Mouse (Mus musculus) left cerebral cortex, postnatal 4 days (tissue): ENCODE measurements around the gene Mroh2a. TPM values are rescaled to one million over a fixed set of nuclear protein-coding genes. Genes with fewer than 3 reads are reported as not detected.
"Not testable (repeated sequence)": the region's sequence is repeated elsewhere in the genome, so short reads cannot be mapped to it uniquely, and the experiment has no call there.

ENCODE experiments used
- DNase-seq: peaks from one replicate; pipeline ENCODE4 v3.0.0-alpha.2; 2022
- intact Hi-C: fragments of 180-260 bp; cut with DNase I; formaldehyde crosslinking; loops from one replicate; pipeline ENCODE4 v1.15.1; 2025
- total RNA-seq, 2 experiments: library from RNA; stranded (reverse); gene quantifications; 2 replicates each; pipeline ENCODE4 v1.2.3; 2021

Mroh2a gene
- total RNA-seq, 2 experiments from 2014 or later, result 0.04 to 0.20 TPM

DNA sequence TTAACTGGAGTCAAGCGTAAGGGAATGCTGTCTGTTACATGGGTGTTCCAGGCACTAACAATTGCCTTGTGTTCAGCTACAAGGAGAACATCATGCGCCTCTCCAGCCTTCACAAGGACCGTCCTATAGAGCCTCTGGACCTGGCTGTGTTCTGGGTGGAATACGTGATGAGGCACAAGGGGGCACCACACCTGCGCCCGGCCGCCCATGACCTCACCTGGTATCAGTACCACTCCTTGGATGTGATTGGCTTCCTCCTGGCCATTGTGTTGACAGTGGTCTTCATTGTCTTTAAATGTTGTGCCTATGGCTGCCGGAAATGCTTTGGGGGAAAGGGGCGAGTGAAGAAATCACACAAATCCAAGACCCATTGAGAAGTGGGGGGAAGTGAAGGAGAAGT lies 8.7 kb upstream of the Mroh2a start:
- no peak for DNase-seq
- intact Hi-C loops, result no loop called here

DNA sequence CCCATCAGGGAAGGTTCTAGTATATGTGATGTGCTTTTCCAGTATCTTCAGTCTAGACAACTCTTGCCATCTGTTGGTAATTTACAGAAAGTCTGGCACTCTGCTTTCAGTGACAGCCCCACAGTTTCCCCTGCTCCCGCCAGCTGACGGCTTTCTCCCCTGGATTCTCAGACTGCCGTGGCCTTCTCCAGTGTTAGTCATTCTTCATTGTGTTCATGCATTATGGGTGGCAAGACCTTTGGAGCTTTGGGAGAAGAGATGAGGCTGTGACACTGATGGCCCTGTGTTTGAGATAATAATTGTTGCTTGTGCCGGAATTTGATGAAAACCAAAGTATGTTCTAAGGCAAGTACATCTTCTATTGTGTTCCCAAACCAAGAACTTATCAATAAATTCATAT lies 8.2 kb upstream of the Mroh2a start:
- DNase-seq, result no peak
- intact Hi-C loops, result no loop called here

DNA sequence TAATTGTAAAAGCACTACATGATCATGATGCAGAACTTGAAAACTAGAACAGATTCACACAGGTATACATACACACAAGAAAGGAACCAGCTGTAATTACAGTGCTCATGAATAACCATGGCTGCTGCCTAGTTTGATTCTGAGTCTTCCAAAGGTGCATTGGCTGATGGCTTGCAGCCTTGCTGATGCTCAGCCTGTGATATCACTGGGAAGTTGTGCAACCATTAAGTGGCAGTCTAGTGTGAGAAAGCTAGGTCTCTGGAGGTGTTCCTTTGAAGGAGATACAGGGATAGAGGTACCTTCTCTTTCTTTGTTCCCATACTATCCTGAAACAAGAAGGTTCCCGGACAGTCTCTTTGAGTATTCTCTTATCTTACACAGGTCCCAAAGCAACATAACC lies 7.7 kb upstream of the Mroh2a start:
- intact Hi-C loops, result no loop called here

DNA sequence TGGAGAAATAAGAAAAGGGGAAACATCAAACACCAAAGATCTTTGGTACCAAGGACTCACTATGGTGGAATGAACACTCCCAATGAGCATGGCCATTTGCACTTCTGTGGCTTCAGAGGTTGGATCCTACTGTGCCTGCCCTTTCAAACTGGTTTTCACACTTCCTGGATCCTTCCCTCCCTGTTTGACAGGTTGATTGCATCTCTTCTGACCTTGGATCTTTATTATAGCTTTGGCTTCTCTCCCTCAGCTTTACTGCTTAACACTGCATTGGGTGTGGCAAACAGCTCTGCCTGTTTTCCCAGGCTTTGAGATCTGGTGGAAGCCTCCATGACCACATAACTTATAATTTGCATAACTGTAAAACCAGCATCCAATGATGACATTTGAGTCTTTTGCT lies 6.5 kb upstream of the Mroh2a start:
- intact Hi-C loops, result no loop called here

More for the DNA sequence above, 7.7 kb upstream of the Mroh2a start:
- DNase-seq, result no peak

GRCm38 (mm10) chr1:88222216-88222615 lies 4.6 kb upstream of the Mroh2a start:
- intact Hi-C loops, result no loop called here
- DNase-seq, result no peak

More for the DNA sequence above, 6.5 kb upstream of the Mroh2a start:
- no peak for DNase-seq

- DNase-seq, intact Hi-C loops: not testable (repeated sequence)
Measured at GRCm38 (mm10) chr1:88223011-88223515, 3.7 kb upstream of the Mroh2a start.

- intact Hi-C loops, result no loop called here
- no peak for DNase-seq
Measured at GRCm38 (mm10) chr1:88223591-88223990, 3.2 kb upstream of the Mroh2a start.

DNA sequence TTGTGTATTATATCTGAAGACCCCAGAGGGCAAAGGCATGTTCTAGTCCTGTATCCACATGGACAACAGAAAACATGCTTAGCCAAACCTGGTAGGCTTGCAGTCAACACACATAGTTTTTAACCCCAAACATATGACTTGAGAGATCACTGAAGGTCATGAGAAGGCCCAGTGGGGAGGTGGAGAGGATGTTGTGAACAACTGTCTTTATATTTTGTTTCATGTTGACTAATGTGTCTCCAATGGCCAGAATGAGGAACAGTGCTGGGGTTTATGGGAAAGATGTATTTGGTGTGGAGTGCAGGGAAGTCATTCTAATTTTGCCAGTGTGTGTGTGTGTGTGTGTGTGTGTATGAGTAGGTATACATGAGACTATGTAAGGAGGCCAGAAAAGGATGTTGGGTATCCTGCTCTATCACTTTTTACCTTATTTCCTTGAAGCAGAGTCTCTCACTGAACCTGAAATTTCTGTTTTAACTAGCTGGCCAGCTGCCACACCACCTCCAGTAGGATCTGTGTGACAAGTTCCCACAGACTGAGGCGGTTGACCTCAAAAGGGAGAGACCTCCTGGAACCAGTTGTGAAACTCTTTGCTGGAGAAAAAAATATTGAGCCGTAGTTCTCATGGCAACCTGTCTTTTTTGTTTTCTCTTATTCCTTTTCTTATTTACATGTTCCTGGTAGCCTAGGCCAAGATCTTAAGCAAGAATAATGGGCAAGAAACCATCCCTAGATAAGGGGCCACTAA lies 2.6 kb upstream of the Mroh2a start:
- no peak for DNase-seq
- intact Hi-C loops, result no loop called here

- intact Hi-C loops, DNase-seq: not testable (repeated sequence)
Measured at GRCm38 (mm10) chr1:88225301-88225700, 1.5 kb upstream of the Mroh2a start.

DNA sequence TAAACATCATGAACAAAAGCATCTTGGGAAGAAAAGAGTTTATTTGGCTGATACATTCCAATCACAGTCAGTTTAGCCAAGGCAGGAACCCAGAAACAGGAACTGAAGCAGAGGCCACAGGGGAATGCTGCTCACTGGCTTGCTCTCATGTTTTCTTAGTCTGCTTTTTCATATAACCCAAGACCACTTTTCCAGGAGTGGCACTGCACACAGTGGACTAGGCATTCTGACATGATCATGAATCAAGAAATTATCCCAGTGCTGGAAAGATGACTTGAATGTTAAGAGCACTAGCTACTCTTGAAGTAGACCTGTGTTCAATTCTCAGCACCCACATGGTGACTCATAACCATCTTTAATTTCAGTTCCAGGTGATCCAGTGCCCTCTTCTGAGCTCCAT lies 1.0 kb upstream of the Mroh2a start:
- intact Hi-C loops, result no loop called here
- DNase-seq, result no peak

DNA sequence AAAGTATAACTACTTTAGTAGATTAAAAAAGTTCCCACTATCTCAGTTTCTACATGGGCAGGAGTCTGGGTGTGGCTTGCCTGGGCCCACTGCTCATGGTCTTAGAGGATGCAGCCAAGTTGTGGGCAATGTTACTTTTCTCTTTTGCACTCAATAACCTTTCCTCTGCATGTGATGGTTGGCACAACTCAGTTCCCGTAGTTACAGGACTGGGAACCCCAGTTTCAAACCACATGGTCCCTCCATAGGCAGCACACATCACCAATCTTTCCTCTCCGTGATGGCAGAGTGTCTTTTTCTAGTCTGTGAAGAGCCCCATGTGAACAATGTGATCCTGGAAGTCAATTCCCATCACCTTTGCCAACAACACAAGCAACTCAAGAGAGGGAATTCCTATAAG lies 696 bp downstream of the Mroh2a start:
- no peak for DNase-seq
- intact Hi-C loops, result no loop called here

GRCm38 (mm10) chr1:88228121-88228520 lies 1.3 kb downstream of the Mroh2a start:
- DNase-seq, result no peak
- intact Hi-C loops, result no loop called here

- DNase-seq, result no peak
- intact Hi-C loops, result no loop called here
Measured at GRCm38 (mm10) chr1:88229566-88229965, 2.8 kb downstream of the Mroh2a start.

GRCm38 (mm10) chr1:88229986-88230385 lies 3.2 kb downstream of the Mroh2a start:
- intact Hi-C loops, result no loop called here

DNA sequence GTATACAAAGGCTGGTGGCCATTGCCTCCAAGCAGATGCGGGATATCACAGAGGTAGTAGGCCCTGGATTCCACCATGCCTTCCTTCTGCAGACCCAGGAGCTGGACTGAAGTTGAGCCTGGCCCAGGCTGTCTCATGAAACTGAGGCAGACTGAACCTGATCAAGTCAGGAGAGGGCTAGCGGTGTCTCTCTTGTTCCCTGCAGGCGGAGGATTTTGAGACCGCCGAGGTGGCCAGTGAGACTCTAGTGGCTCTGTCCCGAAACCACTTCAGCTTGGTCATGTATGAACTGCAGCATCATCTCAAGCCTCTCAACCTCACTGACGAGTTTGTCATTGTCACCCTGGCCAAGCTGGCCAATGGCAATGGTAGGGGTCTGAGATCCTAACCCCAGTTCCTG lies 3.6 kb downstream of the Mroh2a start:
- DNase-seq, result no peak
- intact Hi-C loops, result no loop called here

More at GRCm38 (mm10) chr1:88229986-88230385, 3.2 kb downstream of the Mroh2a start:
- DNase-seq, result no peak

- DNase-seq, result no peak
- intact Hi-C loops, result no loop called here
Measured at GRCm38 (mm10) chr1:88230981-88231802, 4.4 kb downstream of the Mroh2a start.

DNA sequence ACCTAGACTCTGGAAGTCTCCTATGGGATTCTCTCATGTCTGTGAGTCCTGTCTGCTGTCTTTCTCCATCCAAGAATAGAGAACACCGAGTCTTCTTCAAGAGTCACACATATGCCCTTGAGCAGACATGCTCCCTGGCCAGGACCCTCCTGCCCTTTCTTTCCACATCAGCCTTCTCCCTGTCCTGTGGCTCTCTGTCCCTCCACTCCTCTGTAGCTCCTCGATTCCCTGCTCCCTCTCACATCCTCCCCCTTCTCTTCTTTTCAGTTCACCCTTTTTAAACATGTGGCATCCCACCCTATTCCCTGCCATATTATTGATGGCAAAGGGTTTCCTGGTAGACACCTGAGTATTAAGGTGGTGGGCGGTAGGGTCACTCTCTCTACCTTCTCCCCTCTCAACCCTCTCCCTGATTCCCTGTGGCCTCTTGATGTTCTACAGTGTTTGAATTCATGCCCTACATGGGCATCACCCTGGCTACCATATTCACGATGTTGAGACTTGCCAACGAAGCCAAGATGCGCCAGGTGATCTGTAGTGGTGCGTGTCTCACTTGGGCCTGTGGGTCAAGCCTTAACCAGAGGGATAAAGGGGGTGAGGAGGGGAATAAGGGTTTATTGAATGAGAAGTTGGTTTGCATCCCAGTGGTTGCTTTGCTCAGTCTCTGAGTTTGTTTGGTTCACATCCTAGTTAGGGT lies 5.2 kb downstream of the Mroh2a start:
- no peak for DNase-seq
- intact Hi-C loops, result no loop called here

- DNase-seq, result no peak
- intact Hi-C loops, result no loop called here
Measured at GRCm38 (mm10) chr1:88232664-88233380, 6.0 kb downstream of the Mroh2a start.

DNA sequence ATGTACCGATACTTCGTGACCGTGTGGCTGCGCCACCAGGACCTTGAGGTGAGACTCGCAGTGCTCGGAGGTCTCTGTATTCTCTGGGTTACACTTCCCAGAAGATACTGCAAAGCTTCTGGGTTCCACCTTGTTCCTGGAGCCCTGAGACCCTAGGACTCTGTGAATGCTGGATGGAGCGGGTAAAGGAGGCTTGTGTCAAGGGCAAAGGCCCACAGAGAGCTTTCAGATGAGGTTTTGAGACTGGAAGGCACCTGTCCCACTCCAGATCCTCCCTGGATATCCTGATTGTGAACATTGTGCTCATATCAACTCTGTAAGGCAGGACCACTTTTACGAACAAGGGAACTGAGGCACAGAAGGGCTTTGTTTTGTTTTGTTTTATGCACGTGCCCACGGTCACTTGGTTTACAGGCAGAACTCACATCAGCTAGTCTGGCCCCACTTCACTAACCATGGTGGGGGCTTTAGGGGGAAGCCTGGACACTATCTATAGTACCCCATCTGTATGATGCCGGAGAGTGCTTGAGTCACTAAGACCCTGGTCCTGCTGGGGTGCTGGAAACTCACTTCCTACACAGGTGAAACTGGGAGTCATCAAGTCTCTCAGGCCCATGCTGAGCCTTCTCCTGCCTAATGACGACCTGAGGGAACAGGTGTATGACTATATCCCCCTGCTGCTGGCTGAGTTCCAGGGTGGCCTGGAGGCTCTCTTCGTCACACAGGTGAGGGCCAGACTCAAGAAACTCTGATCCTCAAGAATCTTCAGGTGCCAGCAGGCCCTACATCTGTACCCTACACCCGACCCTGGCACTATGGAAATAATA lies 6.8 kb downstream of the Mroh2a start:
- intact Hi-C loops, result no loop called here
- no peak for DNase-seq

GRCm38 (mm10) chr1:88234248-88234610 lies 7.4 kb downstream of the Mroh2a start:
- DNase-seq, result no peak
- intact Hi-C loops, result no loop called here
